Mouse (Mus musculus) ES-E14 (cell line): ENCODE measurements around the gene Olfr491.

Source experiments
- CHD2 ChIP-seq: IDR thresholded peaks from 2 replicates; pipeline ENCODE4 v1.6.1; 2014; ENCODE audit warnings: mild to moderate bottlenecking, low read depth, low read length, inconsistent platforms
- HCFC1 ChIP-seq: IDR thresholded peaks from 2 replicates; pipeline ENCODE4 v1.6.1; 2012; ENCODE audit warnings: low read length, inconsistent platforms, borderline replicate concordance; ENCODE audit not compliant: insufficient read depth

DNA sequence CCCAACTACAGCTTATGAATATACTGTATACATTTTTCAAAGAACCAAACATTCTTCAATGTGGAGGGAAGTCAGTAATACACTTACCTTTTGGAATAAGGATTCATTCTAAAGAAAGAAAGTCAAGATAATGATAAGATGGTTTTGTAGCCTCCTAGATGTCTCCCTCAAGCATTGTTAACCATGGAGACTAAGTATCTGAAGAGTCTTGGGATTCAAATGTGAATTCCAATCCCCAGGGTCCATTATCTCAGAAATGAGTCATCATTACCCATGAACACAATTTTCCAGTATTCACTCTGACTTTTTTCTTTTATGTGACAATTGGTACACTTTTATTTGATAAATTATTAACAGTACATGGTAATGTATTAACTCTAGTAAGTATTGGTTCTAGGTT lies 24.4 kb upstream of the Olfr491 start, which contains the start of gene Olfr490:
- TF ChIP-seq HCFC1 (no peak), CHD2 (no peak)
